Mouse (Mus musculus) heart, embryonic 12.5 days (tissue): ENCODE results near the gene Gm9821. TPM values are rescaled to one million over a fixed set of nuclear protein-coding genes. Genes with fewer than 3 reads are reported as not detected.
A peak's percentile ranks its signal among the peaks of the same experiment; 100 is the strongest.

ENCODE experiments used
- ATAC-seq: fragments of 200-750 bp; cut with Nextera tagmentation; 2 replicates; pipeline ENCODE4 v1.8.0; 2017; ENCODE audit warnings: moderate TSS enrichment, moderate library complexity; ENCODE audit not compliant: insufficient number of reproducible peaks, low FRiP score
- H3K27ac ChIP-seq: fragments of 300-500 bp; sonication (generic); 2 replicates; pipeline ENCODE4 v1.5.1; 2016; ENCODE audit warnings: mild to moderate bottlenecking, moderate library complexity; ENCODE audit not compliant: poor library complexity, severe bottlenecking
- H3K27me3 ChIP-seq: fragments of 300-500 bp; sonication (generic); replicated peaks from 2 replicates; pipeline ENCODE4 v1.6.1; 2016; ENCODE audit warnings: mild to moderate bottlenecking, moderate library complexity
- H3K36me3 ChIP-seq: fragments of 300-500 bp; sonication (generic); 2 replicates; pipeline ENCODE4 v1.6.1; 2016; ENCODE audit warnings: mild to moderate bottlenecking, moderate library complexity
- H3K4me1 ChIP-seq: fragments of 300-500 bp; sonication (generic); replicated peaks from 2 replicates; pipeline ENCODE4 v1.6.1; 2016; ENCODE audit warnings: mild to moderate bottlenecking
- H3K4me2 ChIP-seq: fragments of 300-500 bp; sonication (generic); 2 replicates; pipeline ENCODE4 v1.6.1; 2016; ENCODE audit warnings: mild to moderate bottlenecking, moderate library complexity
- H3K4me3 ChIP-seq: fragments of 300-500 bp; sonication (generic); 2 replicates; pipeline ENCODE4 v1.5.1; 2016; ENCODE audit warnings: mild to moderate bottlenecking
- H3K9ac ChIP-seq: fragments of 300-500 bp; sonication (generic); 2 replicates; pipeline ENCODE4 v1.6.1; 2016; ENCODE audit warnings: mild to moderate bottlenecking, moderate library complexity
- H3K9me3 ChIP-seq: fragments of 300-500 bp; sonication (generic); replicated peaks from 2 replicates; pipeline ENCODE4 v1.6.1; 2016; ENCODE audit warnings: mild to moderate bottlenecking, moderate library complexity
- WGBS: fragments of 180-500 bp; shearing (Covaris S2); methylation state at CpG from one replicate; pipeline ENCODE4 v1.1.7; 2016; 5-methylcytosine and 5-hydroxymethylcytosine counted together
- polyA plus RNA-seq: library from polyadenylated mRNA; unstranded; fragments of >200 nt; fragmentation: Nextera tagmentation; extraction: Ambion mirVana; gene quantifications from 2 replicates; pipeline ENCODE4 v1.2.1, GENCODE M21; 2016

Gm9821 gene
- polyA plus RNA-seq, 1 experiment from 2014 or later: 3.2 TPM

GRCm38 (mm10) chr2:91916346-91916977 is 29.0 kb upstream of the Gm9821 start:
- Histone ChIP-seq H3K9me3 (no peaks in the 10 kb centered on the region), H3K4me1 (peaks cover 11% of the 10 kb centered on the region), H3K4me3 (no peak overlapping the region), H3K36me3 (peaks cover 66% of the 10 kb centered on the region), H3K9ac (no peak overlapping the region), H3K27ac (no peak overlapping the region), H3K4me2 (no peak overlapping the region), H3K27me3 (peaks cover 14% of the 10 kb centered on the region)
- WGBS: 57% methylated on average over 7 of the region's 7 CpGs
- ATAC-seq: no peak

- Histone ChIP-seq H3K27me3 (peaks cover 20% of the 10 kb centered on the region), H3K27ac (no peak overlapping the region), H3K4me3 (no peak overlapping the region), H3K36me3 (peaks cover 60% of the 10 kb centered on the region), H3K4me2 (no peak overlapping the region), H3K4me1 (peaks cover 18% of the 10 kb centered on the region), H3K9me3 (no peaks in the 10 kb centered on the region), H3K9ac (no peak overlapping the region)
- no peak for ATAC-seq
- WGBS: 87% methylated on average over 7 of the region's 7 CpGs
Observed at GRCm38 (mm10) chr2:91917096-91917495, 28.4 kb upstream of the Gm9821 start.

DNA sequence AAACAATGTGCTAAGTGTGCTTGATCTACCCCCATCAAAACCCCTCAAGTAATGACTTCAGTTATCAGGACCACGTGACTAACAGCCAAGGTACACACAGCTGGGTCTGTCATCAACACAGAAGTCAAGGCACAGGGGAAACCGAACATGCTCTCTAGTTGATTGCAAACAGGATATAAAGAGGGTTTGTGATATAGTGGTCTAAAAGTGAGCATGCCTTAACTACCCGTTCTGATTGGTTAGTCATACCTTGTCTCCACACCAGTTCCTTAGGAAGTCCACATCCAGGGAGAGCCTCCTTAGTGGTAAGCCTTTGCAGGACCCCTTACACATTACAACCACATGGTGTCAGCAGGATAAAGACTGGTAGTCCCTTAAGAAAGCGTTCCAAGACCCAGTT is 25.4 kb upstream of the Gm9821 start:
- WGBS: 60% methylated on average over 4 of the region's 4 CpGs
- no peak for ATAC-seq
- Histone ChIP-seq H3K27me3 (peaks cover 46% of the 10 kb centered on the region), H3K9me3 (no peaks in the 10 kb centered on the region), H3K36me3 (peaks cover 35% of the 10 kb centered on the region), H3K4me3 (no peak overlapping the region), H3K4me1 (peaks cover 28% of the 10 kb centered on the region), H3K27ac (no peak overlapping the region), H3K4me2 (no peak overlapping the region), H3K9ac (no peak overlapping the region)

DNA sequence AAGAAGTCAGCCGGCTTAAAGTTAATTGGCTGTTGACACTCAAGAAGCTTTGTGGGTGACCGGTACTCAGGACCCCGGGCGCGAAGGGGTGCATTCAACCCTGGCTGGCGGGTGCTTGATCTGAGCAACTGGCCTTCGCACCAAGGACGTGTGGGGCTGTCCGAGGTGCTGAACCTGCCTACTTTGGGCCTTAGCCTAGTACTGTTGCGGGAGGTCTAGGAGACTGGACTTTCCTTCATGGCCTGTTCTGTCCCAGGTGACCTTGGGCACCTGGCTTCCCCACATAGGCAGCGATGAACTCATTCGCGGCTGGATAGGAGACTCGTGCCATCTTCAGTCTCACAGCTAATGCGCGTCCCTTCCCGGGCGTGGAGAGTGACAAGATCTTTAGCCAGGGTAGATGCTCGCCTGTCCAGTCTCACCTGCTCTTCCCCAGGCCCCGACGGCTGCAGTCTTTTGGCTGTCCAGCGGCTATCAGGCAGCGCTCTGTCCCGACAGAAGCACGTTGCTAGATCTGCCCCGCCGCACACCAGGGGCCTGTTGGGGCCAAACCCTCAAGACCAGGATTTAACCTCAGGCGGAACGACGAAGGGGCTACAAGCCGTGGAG is 24.2 kb upstream of the Gm9821 start:
- Histone ChIP-seq H3K9me3 (no peaks in the 10 kb centered on the region), H3K27ac (no peak overlapping the region), H3K4me2 (peak overlapping the region; percentile 96), H3K4me3 (peak overlapping the region; percentile 59), H3K4me1 (peaks cover 28% of the 10 kb centered on the region), H3K27me3 (peaks cover 55% of the 10 kb centered on the region), H3K36me3 (peaks cover 26% of the 10 kb centered on the region), H3K9ac (0 out of 2 replicates have a peak overlapping the region, but pooled peaks have one; percentile 50)
- no peak for ATAC-seq
- WGBS: 4% methylated on average over 31 of the region's 31 CpGs

DNA sequence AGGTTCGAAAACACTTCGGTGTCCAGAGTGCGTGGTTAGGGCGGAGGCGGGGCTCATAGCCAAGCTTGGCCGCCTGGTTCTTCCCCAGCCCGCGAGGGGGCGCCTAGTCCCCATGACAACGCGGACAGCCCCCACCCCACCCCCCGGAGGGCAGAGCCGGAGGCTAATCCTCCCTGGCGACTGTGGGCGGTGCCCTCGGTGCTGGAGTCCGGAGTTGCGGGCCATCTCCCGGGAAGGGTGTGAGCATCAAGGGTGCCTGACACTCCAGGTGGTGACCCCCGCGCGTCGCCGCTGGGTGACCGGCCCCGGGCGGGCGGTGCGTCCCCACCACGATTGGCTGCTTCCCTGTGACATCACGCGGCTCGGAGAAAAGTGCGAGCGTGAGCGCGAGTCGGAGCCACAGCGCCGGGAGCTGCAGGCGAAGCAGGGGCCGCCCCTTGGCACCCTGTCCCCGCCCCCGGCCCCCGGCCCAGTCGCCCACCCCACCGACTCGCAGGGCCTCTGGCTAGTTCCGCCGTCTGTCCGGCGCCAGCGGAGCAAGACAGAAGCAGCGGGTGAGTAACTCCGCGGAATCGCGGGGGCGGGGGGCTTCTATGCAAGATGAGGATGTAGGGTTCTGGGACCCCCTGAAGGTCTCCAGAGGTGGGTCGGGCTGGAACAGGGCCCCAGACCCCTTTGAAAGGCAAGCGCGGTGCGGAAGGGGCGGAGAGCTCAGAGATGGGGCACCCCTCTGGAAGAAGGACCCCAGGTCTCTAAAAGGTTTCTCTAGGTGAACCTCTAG is 23.5 kb upstream of the Gm9821 start:
- Histone ChIP-seq H3K4me1 (peaks cover 28% of the 10 kb centered on the region), H3K9ac (peak overlapping the region; percentile 50; the same call in 1 of the 2 replicates), H3K4me3 (peak overlapping the region; percentile 59), H3K27me3 (peaks cover 60% of the 10 kb centered on the region), H3K9me3 (no peaks in the 10 kb centered on the region), H3K4me2 (peak overlapping the region; percentile 96), H3K27ac (no peak overlapping the region), H3K36me3 (peaks cover 21% of the 10 kb centered on the region)
- WGBS: under 1% methylated on average over 60 of the region's 64 CpGs
- ATAC-seq: peak; percentile 51

DNA sequence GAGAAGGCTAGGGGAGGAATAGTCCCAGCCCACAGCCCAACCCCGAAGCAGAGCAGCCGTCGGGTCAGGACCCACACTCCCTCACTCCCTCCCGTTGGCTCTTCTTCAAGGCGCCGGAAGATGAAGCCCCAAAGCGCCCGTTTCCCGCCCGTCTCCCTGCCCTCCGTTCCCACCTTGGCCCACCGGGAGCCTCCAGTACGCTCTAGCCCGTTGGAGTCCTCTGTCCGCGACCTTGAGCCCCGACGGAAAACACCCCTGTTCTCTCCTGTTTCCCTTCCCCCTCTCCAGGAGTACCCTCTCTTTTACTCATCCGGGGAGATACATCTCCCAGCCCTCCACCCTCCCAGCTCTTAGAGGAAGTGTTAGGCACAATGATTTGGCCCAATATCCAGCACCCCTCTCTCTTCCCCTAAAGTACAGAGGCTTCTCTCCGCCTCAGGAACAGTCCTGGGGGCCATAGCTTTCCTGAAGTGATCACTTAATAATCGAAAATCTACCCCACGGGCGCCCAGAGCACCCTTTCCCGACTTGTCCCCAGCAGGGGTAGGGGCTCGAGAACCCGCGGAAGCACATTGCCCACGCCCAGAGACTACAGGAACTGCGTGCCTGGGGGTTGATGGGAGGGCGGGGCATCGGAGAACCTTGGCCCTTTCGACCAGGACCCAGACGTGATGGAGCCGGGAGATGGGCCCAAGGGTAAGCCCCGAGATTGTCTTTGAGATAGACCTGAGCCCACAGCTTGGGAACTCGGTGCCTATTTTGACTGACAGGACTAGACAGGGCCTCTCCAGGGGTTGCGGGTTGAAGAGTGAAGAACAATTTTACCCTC is 22.7 kb upstream of the Gm9821 start:
- peak overlapping the region; percentile 59 for H3K4me3 ChIP-seq
- H3K4me1 ChIP-seq: peaks cover 30% of the 10 kb centered on the region
- WGBS: 3% methylated on average over 37 of the region's 37 CpGs
- H3K9ac ChIP-seq: no peak overlapping the region
- peaks cover 60% of the 10 kb centered on the region for H3K27me3 ChIP-seq
- peak overlapping the region; percentile 96 for H3K4me2 ChIP-seq
- peaks cover 13% of the 10 kb centered on the region for H3K36me3 ChIP-seq
- ATAC-seq: 0 out of 2 replicates have a peak, but pooled peaks have one; percentile 1
- no peak overlapping the region for H3K27ac ChIP-seq
- no peaks in the 10 kb centered on the region for H3K9me3 ChIP-seq

DNA sequence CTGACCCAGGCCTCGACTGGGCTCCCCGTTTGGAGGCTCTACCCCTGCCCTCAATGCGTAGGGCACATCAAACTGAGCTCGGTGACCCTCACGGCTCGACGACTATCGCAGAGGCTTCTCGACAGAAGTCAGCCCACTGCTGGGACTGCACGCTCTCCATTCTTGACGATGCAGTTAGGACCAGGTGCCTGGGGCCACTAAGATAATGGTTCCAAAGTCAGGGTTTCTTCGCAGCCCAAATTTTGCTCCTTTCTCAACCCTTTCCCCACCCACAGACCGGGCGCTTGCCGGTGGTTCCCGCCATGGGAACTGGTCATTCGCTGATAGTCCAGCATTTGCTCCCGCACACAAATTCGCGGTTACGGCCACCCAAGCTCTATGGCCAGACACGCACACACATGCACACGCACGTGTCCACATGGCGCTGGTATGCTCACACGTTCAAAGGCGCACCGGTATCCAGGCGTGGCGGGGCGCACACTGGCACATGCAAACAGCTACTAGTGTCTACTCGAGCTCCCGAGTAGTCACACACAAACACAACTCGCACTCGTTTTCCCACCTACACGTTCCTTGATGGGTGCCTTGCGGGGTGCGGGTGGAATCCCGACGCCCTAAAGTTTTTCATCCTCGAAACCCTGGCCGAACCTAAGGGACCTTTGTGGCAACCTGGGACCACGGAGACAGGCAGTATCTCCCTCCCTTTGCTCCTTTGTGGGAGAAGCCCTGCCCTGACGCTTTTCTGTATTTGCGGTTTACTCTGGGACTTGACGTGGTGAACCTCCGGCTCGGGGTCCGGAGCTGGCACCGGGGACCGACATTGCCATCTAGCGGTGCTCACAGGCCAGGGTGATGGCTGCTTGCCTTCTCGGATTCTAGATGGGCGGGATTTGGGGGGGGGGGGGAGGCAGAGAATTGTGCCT is 21.8 kb upstream of the Gm9821 start:
- WGBS: 3% methylated on average over 54 of the region's 54 CpGs
- Histone ChIP-seq H3K4me1 (peaks cover 39% of the 10 kb centered on the region), H3K4me3 (peak overlapping the region; percentile 59), H3K27ac (no peak overlapping the region), H3K9ac (0 out of 2 replicates have a peak overlapping the region, but pooled peaks have one; percentile 29), H3K27me3 (peaks cover 60% of the 10 kb centered on the region), H3K4me2 (peak overlapping the region; percentile 96), H3K9me3 (no peaks in the 10 kb centered on the region), H3K36me3 (peaks cover 4% of the 10 kb centered on the region)
- ATAC-seq: no peak; the same call in 1 of the 2 replicates

DNA sequence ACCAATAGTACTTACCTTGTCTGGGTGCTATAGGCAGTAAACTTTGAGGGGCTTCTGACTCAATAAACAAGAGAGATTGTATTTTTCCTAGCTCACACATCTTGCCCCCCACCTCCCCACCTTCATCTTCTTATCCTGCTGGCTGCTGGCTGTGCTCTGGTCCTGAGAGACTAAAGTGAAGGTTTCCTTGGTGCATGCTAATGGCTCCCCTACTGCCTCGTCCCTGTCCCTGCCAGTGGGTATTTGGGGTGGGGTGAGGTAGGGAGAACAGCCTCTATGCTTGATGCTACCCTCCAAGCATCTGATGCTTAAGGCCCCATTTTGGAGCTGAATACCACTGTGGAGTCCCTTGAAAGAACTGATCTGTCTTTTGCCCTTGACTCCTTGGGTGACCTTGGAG is 20.8 kb upstream of the Gm9821 start:
- 60% methylated on average over 1 of the region's 1 CpGs for WGBS

DNA sequence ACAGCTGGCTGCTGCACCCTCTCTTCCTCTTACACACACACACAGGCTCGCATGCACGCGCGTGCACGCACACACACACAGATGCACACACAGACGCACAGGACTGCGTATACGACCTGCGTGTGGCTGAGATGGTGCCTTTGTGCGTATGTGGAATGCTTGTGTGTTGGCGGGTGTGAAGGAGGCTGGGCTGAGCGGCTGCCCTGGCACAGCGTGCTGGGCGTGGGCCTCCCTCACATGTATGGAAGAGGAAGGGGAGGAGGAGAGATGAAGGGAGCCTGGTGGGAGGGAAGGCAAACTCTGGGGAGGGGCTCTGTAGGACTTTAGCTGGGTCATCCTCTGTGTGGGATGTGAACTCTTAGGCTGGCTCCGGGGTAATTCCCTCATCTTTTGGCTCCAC is 20.1 kb upstream of the Gm9821 start:
- 81% methylated on average over 15 of the region's 15 CpGs for WGBS
- Histone ChIP-seq H3K36me3 (no peaks in the 10 kb centered on the region), H3K4me1 (peaks cover 47% of the 10 kb centered on the region), H3K4me2 (no peak overlapping the region), H3K9me3 (no peaks in the 10 kb centered on the region), H3K27me3 (peaks cover 55% of the 10 kb centered on the region), H3K4me3 (no peak overlapping the region), H3K27ac (no peak overlapping the region), H3K9ac (no peak overlapping the region)
- no peak for ATAC-seq

More for the DNA sequence above, 20.8 kb upstream of the Gm9821 start:
- H3K27me3 ChIP-seq: peaks cover 60% of the 10 kb centered on the region
- H3K36me3 ChIP-seq: no peaks in the 10 kb centered on the region
- ATAC-seq: no peak
- no peak overlapping the region for H3K4me2 ChIP-seq
- H3K27ac ChIP-seq: no peak overlapping the region
- H3K9me3 ChIP-seq: no peaks in the 10 kb centered on the region
- peaks cover 42% of the 10 kb centered on the region for H3K4me1 ChIP-seq
- no peak overlapping the region for H3K4me3 ChIP-seq
- H3K9ac ChIP-seq: no peak overlapping the region

GRCm38 (mm10) chr2:91926949-91927348 is 18.6 kb upstream of the Gm9821 start, which contains the start of gene Chrm4:
Chrm4 (plus strand) TSS chr2:91927249.
- H3K9ac ChIP-seq: peak within 1 kb of the TSS; percentile 33; the same call in 1 of the 2 replicates

More at GRCm38 (mm10) chr2:91926949-91927348, 18.6 kb upstream of the Gm9821 start, which contains the start of gene Chrm4:
- no peak for ATAC-seq
- Histone ChIP-seq H3K4me3 (peak within 1 kb of the TSS; percentile 21), H3K4me2 (peak within 1 kb of the TSS; percentile 62), H3K9me3 (no peaks in the 10 kb centered on the region), H3K36me3 (no peaks in the 10 kb centered on the region), H3K4me1 (peaks cover 43% of the 10 kb centered on the region), H3K27me3 (peaks cover 41% of the 10 kb centered on the region), H3K27ac (no peak within 1 kb of the TSS)
- 85% methylated on average over 3 of the region's 3 CpGs for WGBS
